Mouse (Mus musculus) olfactory bulb, adult 2 months (tissue): ENCODE measurements around the gene Bcat2.

Experiments used
- CTCF ChIP-seq: fragments of 200-500 bp; IDR thresholded peaks from 2 replicates; pipeline ENCODE4 v1.5.1; 2012; ENCODE audit warnings: low read depth, mild to moderate bottlenecking, low read length, moderate library complexity; ENCODE audit not compliant: insufficient read depth
- POLR2A ChIP-seq: fragments of 200-500 bp; IDR thresholded peaks from 2 replicates; pipeline ENCODE4 v1.6.1; 2012; ENCODE audit warnings: mild to moderate bottlenecking, low read depth, low read length, moderate library complexity; ENCODE audit not compliant: insufficient read depth

- TF ChIP-seq CTCF (no peak), POLR2A (no peak)
Observed at GRCm38 (mm10) chr7:45567780-45568516, 2.0 kb upstream of the Bcat2 start.
